Mouse (Mus musculus) kidney, postnatal 0 days (tissue): ENCODE measurements at regions not wholly inside any gene's neighbourhood (a gene's known extent, or its start where the extent isn't known, plus 50 kb on each side); places are given as distances from the start of the nearest gene placed in this dataset.

Source experiments
- ATAC-seq: fragments of 200-750 bp; cut with Nextera tagmentation; replicated peaks from 2 replicates; pipeline ENCODE4 v1.8.0; 2017; ENCODE audit warnings: low read depth, moderate number of reproducible peaks, moderate TSS enrichment, moderate library complexity; ENCODE audit not compliant: low FRiP score
- DNase-seq: peaks from one replicate; pipeline ENCODE4 v3.0.0-alpha.2; 2016; ENCODE audit warnings: low spot score
- H3K27ac ChIP-seq: fragments of 300-500 bp; sonication (generic); 2 replicates; pipeline ENCODE4 v1.5.1; 2014; ENCODE audit warnings: mild to moderate bottlenecking
- H3K27me3 ChIP-seq: fragments of 300-500 bp; sonication (generic); 2 replicates; pipeline ENCODE4 v1.6.1; 2014; ENCODE audit warnings: low read length, mixed read lengths; ENCODE audit not compliant: insufficient read depth
- H3K36me3 ChIP-seq: fragments of 300-500 bp; sonication (generic); 2 replicates; pipeline ENCODE4 v1.6.1; 2014; ENCODE audit warnings: low read length, mixed read lengths; ENCODE audit not compliant: insufficient read depth
- H3K4me1 ChIP-seq: fragments of 300-500 bp; sonication (generic); replicated peaks from 2 replicates; pipeline ENCODE4 v1.6.1; 2014; ENCODE audit warnings: antibody characterized with exemption, low read length, mixed read lengths; ENCODE audit not compliant: insufficient read depth
- H3K4me2 ChIP-seq: fragments of 300-500 bp; sonication (generic); 2 replicates; pipeline ENCODE4 v1.6.1; 2014; ENCODE audit warnings: mild to moderate bottlenecking, low read length, moderate library complexity, mixed read lengths
- H3K4me3 ChIP-seq: fragments of 300-500 bp; sonication (generic); replicated peaks from 2 replicates; pipeline ENCODE4 v1.5.1; 2014; ENCODE audit warnings: low read depth, low read length
- H3K9ac ChIP-seq: fragments of 300-500 bp; sonication (generic); 2 replicates; pipeline ENCODE4 v1.6.1; 2014; ENCODE audit warnings: low read depth, low read length
- H3K9me3 ChIP-seq: fragments of 300-500 bp; sonication (generic); replicated peaks from 2 replicates; pipeline ENCODE4 v1.6.1; 2016; ENCODE audit warnings: low read length, inconsistent platforms, mixed read lengths
- CTCF ChIP-seq: IDR thresholded peaks from 2 replicates; pipeline ENCODE4 v1.5.1; 2016; ENCODE audit warnings: antibody characterized with exemption, low read depth, mild to moderate bottlenecking, moderate library complexity
- WGBS: fragments of 180-500 bp; shearing (Covaris S2); extraction: QIAGEN DNeasy Blood & Tissue Kit; methylation state at CpG from one replicate; pipeline ENCODE4 v1.1.7; 2014; 5-methylcytosine and 5-hydroxymethylcytosine counted together

GRCm38 (mm10) chr2:178929033-178929432 is 498.7 kb downstream of the Cdh26 start:
- TF ChIP-seq CTCF: no peak
- H3K4me2 ChIP-seq: no peak overlapping the region
- no peak overlapping the region for H3K4me3 ChIP-seq
- WGBS: 35% methylated on average over 6 of the region's 6 CpGs
- no peaks in the 10 kb centered on the region for H3K27me3 ChIP-seq
- ATAC-seq (no peak), DNase-seq (peak; percentile 17)
- no peaks in the 10 kb centered on the region for H3K36me3 ChIP-seq
- H3K4me1 ChIP-seq: no peaks in the 10 kb centered on the region; the same call in 1 of the 2 replicates
- H3K27ac ChIP-seq: no peak overlapping the region
- H3K9me3 ChIP-seq: no peaks in the 10 kb centered on the region
- no peak overlapping the region for H3K9ac ChIP-seq

DNA sequence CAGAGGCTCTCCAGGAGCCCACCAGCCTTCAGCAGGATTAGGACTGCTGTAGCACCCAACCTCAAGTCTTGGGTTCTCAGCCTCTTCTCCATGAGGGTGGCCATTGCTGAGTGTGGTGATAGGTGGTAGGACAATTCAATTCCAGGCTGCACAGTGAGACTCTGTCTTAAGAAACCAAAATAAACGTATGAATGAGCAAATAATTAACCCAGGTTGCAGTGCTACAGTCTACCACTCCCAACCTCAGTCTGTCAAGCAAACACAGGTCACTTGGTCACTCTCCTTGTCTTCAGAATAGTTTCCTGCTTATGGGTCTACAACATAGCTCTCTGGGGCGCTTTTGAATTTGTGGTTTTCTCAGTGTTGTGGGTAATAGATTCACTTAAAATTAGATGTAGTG is 499.8 kb downstream of the Cdh26 start:
- Histone ChIP-seq H3K9ac (no peak overlapping the region), H3K4me1 (no peaks in the 10 kb centered on the region; the same call in 1 of the 2 replicates), H3K27ac (no peak overlapping the region), H3K36me3 (no peaks in the 10 kb centered on the region), H3K4me2 (no peak overlapping the region), H3K9me3 (no peaks in the 10 kb centered on the region), H3K4me3 (no peak overlapping the region), H3K27me3 (no peaks in the 10 kb centered on the region)
- DNase-seq (no peak), ATAC-seq (no peak)
- WGBS: 47% methylated on average over 2 of the region's 2 CpGs
- no peak for TF ChIP-seq CTCF

DNA sequence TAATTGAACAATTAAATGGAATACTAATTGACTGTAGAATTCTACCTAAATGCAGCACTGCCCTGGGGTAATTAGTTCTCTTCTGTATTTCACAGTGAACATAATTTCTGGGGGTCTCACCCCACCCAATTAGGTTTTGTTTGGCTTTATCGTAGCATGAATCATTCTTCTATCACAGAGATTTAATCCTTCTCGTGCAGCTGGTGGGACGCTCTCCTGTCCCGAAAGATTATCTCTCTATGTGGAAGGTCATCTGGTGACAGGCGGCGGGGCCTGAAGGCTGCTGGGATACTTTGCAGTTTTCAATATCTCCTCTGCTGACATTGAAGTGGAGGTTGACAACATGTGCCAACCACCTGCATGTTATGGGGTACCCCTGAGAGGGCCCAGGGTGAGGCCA is 493.8 kb upstream of the Cdh4 start:
- no peaks in the 10 kb centered on the region for H3K4me1 ChIP-seq
- no peak overlapping the region for H3K9ac ChIP-seq
- no peaks in the 10 kb centered on the region for H3K27me3 ChIP-seq
- no peak for TF ChIP-seq CTCF
- H3K27ac ChIP-seq: no peak overlapping the region
- no peaks in the 10 kb centered on the region for H3K9me3 ChIP-seq
- ATAC-seq (no peak), DNase-seq (no peak)
- no peak overlapping the region for H3K4me2 ChIP-seq
- H3K4me3 ChIP-seq: no peak overlapping the region
- 73% methylated on average over 6 of the region's 6 CpGs for WGBS
- no peaks in the 10 kb centered on the region for H3K36me3 ChIP-seq

DNA sequence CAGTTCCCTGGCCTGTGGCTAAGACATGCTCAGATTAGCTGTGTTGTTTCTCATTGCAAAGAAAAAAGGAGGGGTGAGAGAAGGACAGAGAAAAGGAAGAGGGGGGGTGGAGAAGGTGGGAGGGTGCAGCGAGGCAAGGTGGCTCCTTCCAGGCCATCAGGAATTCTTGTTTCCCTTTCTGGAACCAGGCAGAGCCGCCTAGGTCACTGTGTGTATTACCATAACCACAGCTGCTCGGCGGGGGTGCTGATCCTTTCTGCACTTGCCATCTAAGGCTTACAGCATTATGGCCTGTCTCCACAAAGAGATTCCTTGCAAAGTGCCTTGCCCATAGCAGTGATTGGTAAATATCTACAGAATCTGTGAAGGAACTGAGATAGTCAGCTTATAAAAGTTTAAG is 493.1 kb upstream of the Cdh4 start:
- Histone ChIP-seq H3K4me3 (no peak overlapping the region), H3K4me1 (no peaks in the 10 kb centered on the region), H3K36me3 (no peaks in the 10 kb centered on the region), H3K9me3 (no peaks in the 10 kb centered on the region), H3K4me2 (no peak overlapping the region), H3K27me3 (no peaks in the 10 kb centered on the region), H3K9ac (no peak overlapping the region), H3K27ac (no peak overlapping the region)
- no peak for TF ChIP-seq CTCF
- no peak; the same call in 1 of the 2 replicates for ATAC-seq
- WGBS: 20% methylated on average over 4 of the region's 4 CpGs
- no peak for DNase-seq

DNA sequence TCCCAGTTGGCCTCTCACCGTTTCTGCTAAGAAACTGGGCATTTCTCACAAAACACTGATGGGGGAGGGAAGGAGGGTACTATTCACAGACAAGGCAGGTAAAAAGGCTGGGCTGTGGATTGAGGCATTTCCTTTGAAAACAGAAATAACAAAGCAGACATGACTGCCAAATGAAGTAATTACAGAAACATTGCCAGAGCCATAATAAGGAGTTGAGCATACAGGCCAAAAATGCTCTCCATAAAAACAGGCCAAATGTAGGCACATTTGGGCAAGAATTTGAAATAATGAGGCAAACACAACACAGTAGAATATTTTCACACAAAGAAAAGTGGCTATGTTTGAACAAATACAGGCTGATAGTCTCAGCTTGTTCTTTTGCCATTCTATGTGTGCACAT is 491.9 kb upstream of the Cdh4 start:
- WGBS: 29% methylated on average over 1 of the region's 1 CpGs
- Histone ChIP-seq H3K27ac (no peak overlapping the region), H3K4me2 (no peak overlapping the region), H3K4me3 (no peak overlapping the region), H3K36me3 (no peaks in the 10 kb centered on the region), H3K4me1 (no peaks in the 10 kb centered on the region), H3K27me3 (no peaks in the 10 kb centered on the region), H3K9ac (no peak overlapping the region), H3K9me3 (no peaks in the 10 kb centered on the region)
- DNase-seq (no peak), ATAC-seq (no peak)
- TF ChIP-seq CTCF: no peak

DNA sequence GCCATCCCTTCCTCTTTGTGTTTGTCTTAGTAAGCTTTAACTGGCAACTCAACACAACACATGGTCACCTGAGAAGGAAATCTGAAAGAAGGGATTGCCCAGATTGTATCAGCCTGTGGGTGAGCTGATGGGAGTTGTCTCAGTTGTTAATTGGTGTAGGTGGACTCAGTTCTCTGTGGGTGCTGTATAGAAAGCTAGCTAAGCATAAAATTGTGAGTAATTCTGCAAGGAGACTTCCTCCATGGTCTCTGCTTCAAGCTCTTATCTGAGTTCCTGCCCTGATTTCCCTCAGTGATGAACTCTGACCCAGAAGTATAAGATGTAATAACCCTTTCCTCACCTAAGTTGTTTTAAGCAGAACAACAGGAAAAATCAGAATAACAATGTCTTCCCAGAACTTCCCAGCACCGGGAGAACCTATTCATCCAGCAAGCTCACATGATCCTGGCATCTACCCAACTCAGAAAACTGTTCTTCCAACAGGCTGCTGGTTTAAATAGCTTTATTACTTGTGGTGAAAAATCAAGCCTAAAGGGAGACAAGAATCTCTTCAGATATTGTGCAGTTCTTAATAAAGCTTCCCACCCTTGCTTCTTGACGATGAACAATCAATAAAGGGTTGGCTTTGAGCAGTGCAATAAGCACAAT is 487.7 kb upstream of the Cdh4 start:
- H3K27me3 ChIP-seq: no peaks in the 10 kb centered on the region
- DNase-seq (no peak), ATAC-seq (no peak)
- no peak overlapping the region for H3K4me2 ChIP-seq
- no peaks in the 10 kb centered on the region for H3K36me3 ChIP-seq
- no peak overlapping the region for H3K9ac ChIP-seq
- no peaks in the 10 kb centered on the region for H3K9me3 ChIP-seq
- WGBS: 47% methylated on average over 2 of the region's 2 CpGs
- no peak overlapping the region for H3K27ac ChIP-seq
- H3K4me3 ChIP-seq: no peak overlapping the region
- no peak for TF ChIP-seq CTCF
- H3K4me1 ChIP-seq: no peaks in the 10 kb centered on the region

GRCm38 (mm10) chr2:178958829-178959228 is 483.4 kb upstream of the Cdh4 start:
- H3K4me1 ChIP-seq: no peaks in the 10 kb centered on the region
- H3K9me3 ChIP-seq: no peaks in the 10 kb centered on the region
- TF ChIP-seq CTCF: no peak
- no peak overlapping the region for H3K9ac ChIP-seq
- ATAC-seq (no peak), DNase-seq (no peak)
- H3K27me3 ChIP-seq: no peaks in the 10 kb centered on the region
- H3K27ac ChIP-seq: no peak overlapping the region
- H3K4me2 ChIP-seq: no peak overlapping the region
- WGBS: 89% methylated on average over 10 of the region's 10 CpGs
- no peaks in the 10 kb centered on the region for H3K36me3 ChIP-seq
- H3K4me3 ChIP-seq: no peak overlapping the region
